Mouse (Mus musculus) neural tube, embryonic 13.5 days (tissue): Measurements from ENCODE around the gene Hyou1. TPM values are rescaled to one million over a fixed set of nuclear protein-coding genes. Genes with fewer than 3 reads are reported as not detected.

Source experiments
- ATAC-seq: fragments of 200-750 bp; cut with Nextera tagmentation; 2 replicates; pipeline ENCODE4 v1.8.0; 2017; ENCODE audit warnings: low read depth, mild to moderate bottlenecking, moderate TSS enrichment, moderate library complexity
- H3K27ac ChIP-seq: fragments of 300-500 bp; sonication (generic); replicated peaks from 2 replicates; pipeline ENCODE4 v1.5.1; 2015; ENCODE audit warnings: moderate library complexity, mild to moderate bottlenecking, inconsistent platforms
- H3K27me3 ChIP-seq: fragments of 300-500 bp; sonication (generic); 2 replicates; pipeline ENCODE4 v1.6.1; 2015; ENCODE audit warnings: mild to moderate bottlenecking, inconsistent platforms
- H3K36me3 ChIP-seq: fragments of 300-500 bp; sonication (generic); 2 replicates; pipeline ENCODE4 v1.6.1; 2015; ENCODE audit warnings: mild to moderate bottlenecking, inconsistent platforms
- H3K4me1 ChIP-seq: fragments of 300-500 bp; sonication (generic); replicated peaks from 2 replicates; pipeline ENCODE4 v1.6.1; 2015; ENCODE audit warnings: inconsistent platforms
- H3K4me2 ChIP-seq: fragments of 300-500 bp; sonication (generic); 2 replicates; pipeline ENCODE4 v1.6.1; 2015; ENCODE audit warnings: inconsistent platforms, mild to moderate bottlenecking, moderate library complexity
- H3K4me3 ChIP-seq: fragments of 300-500 bp; sonication (generic); 2 replicates; pipeline ENCODE4 v1.5.1; 2015; ENCODE audit warnings: mild to moderate bottlenecking, inconsistent platforms
- H3K9ac ChIP-seq: fragments of 300-500 bp; sonication (generic); 2 replicates; pipeline ENCODE4 v1.6.1; 2015; ENCODE audit warnings: moderate library complexity, mild to moderate bottlenecking, inconsistent platforms
- H3K9me3 ChIP-seq: fragments of 300-500 bp; sonication (generic); 2 replicates; pipeline ENCODE4 v1.6.1; 2016; ENCODE audit warnings: inconsistent platforms
- WGBS: fragments of 180-500 bp; shearing (Covaris S2); methylation state at CpG from one replicate; pipeline ENCODE4 v1.1.7; 2015; 5-methylcytosine and 5-hydroxymethylcytosine counted together
- polyA plus RNA-seq: library from polyadenylated mRNA; unstranded; fragments of >200 nt; fragmentation: Nextera tagmentation; extraction: Ambion mirVana; gene quantifications from 2 replicates; pipeline ENCODE4 v1.2.1, GENCODE M21; 2015

Gene Hyou1
- polyA plus RNA-seq, 1 experiment from 2014 or later, result 26.4 TPM

GRCm38 (mm10) chr9:44341487-44341886, 37.8 kb upstream of the Hyou1 start:
- 89% methylated on average over 5 of the region's 5 CpGs for WGBS
- Histone ChIP-seq H3K27me3 (no peaks in the 10 kb centered on the region), H3K27ac (no peak overlapping the region), H3K36me3 (peaks cover 40% of the 10 kb centered on the region), H3K9me3 (no peaks in the 10 kb centered on the region), H3K4me1 (peaks cover 32% of the 10 kb centered on the region), H3K4me3 (no peak overlapping the region), H3K9ac (peak overlapping the region; percentile 26), H3K4me2 (no peak overlapping the region)
- no peak for ATAC-seq

- H3K27ac ChIP-seq, result no peak overlapping the region
- no peaks in the 10 kb centered on the region for H3K9me3 ChIP-seq
- H3K4me1 ChIP-seq, result peaks cover 25% of the 10 kb centered on the region
- no peak for ATAC-seq
- H3K9ac ChIP-seq, result 0 out of 2 replicates have a peak overlapping the region, but pooled peaks have one; percentile 26
- no peaks in the 10 kb centered on the region for H3K27me3 ChIP-seq
- peaks cover 46% of the 10 kb centered on the region for H3K36me3 ChIP-seq
- H3K4me2 ChIP-seq, result peak overlapping the region; percentile 77; the same call in 1 of the 2 replicates
- no peak overlapping the region for H3K4me3 ChIP-seq
- 94% methylated on average over 3 of the region's 3 CpGs for WGBS
Measured at GRCm38 (mm10) chr9:44342173-44342572, 37.1 kb upstream of the Hyou1 start.

- 100% methylated on average over 1 of the region's 1 CpGs for WGBS
- H3K4me2 ChIP-seq, result peak overlapping the region; percentile 77
- peak overlapping the region; percentile 83; the same call in 1 of the 2 replicates for H3K9ac ChIP-seq
- H3K4me3 ChIP-seq, result 0 out of 2 replicates have a peak overlapping the region, but pooled peaks have one; percentile 79
- peaks cover 47% of the 10 kb centered on the region for H3K36me3 ChIP-seq
- no peak overlapping the region for H3K27ac ChIP-seq
- ATAC-seq, result no peak
- H3K9me3 ChIP-seq, result no peaks in the 10 kb centered on the region
- H3K4me1 ChIP-seq, result peaks cover 21% of the 10 kb centered on the region
- H3K27me3 ChIP-seq, result no peaks in the 10 kb centered on the region
Measured at GRCm38 (mm10) chr9:44342605-44343004, 36.7 kb upstream of the Hyou1 start.

- Histone ChIP-seq H3K4me3 (peak overlapping the region; percentile 79), H3K4me2 (peak overlapping the region; percentile 77), H3K4me1 (peaks cover 16% of the 10 kb centered on the region), H3K9ac (peak overlapping the region; percentile 83), H3K27ac (peak overlapping the region; percentile 98), H3K27me3 (no peaks in the 10 kb centered on the region), H3K36me3 (peaks cover 50% of the 10 kb centered on the region), H3K9me3 (no peaks in the 10 kb centered on the region)
- peak; percentile 17; the same call in 1 of the 2 replicates for ATAC-seq
- 15% methylated on average over 6 of the region's 6 CpGs for WGBS
Measured at GRCm38 (mm10) chr9:44343290-44343689, 36.0 kb upstream of the Hyou1 start.

- peak; percentile 96 for ATAC-seq
- Histone ChIP-seq H3K36me3 (peaks cover 52% of the 10 kb centered on the region), H3K4me2 (peak within 1 kb of the TSS; percentile 77), H3K27ac (peak within 1 kb of the TSS; percentile 98), H3K4me3 (peak within 1 kb of the TSS; percentile 79), H3K9me3 (no peaks in the 10 kb centered on the region), H3K27me3 (no peaks in the 10 kb centered on the region), H3K9ac (peak within 1 kb of the TSS; percentile 83), H3K4me1 (peaks cover 16% of the 10 kb centered on the region)
- under 1% methylated on average over 39 of the region's 39 CpGs for WGBS
Measured at GRCm38 (mm10) chr9:44343781-44344421, 35.4 kb upstream of the Hyou1 start, which contains the start of gene Hmbs. TSS of gene Hmbs (minus strand) at chr9:44344228.

GRCm38 (mm10) chr9:44345570-44346433, 33.5 kb upstream of the Hyou1 start:
- Histone ChIP-seq H3K9me3 (no peaks in the 10 kb centered on the region), H3K4me3 (no peak overlapping the region), H3K27me3 (no peaks in the 10 kb centered on the region), H3K4me1 (peaks cover 16% of the 10 kb centered on the region), H3K4me2 (no peak overlapping the region), H3K9ac (no peak overlapping the region), H3K36me3 (peaks cover 58% of the 10 kb centered on the region), H3K27ac (no peak overlapping the region)
- ATAC-seq, result no peak
- WGBS, result 91% methylated on average over 6 of the region's 6 CpGs

GRCm38 (mm10) chr9:44347166-44347565, 32.1 kb upstream of the Hyou1 start:
- Histone ChIP-seq H3K9ac (no peak overlapping the region), H3K27ac (no peak overlapping the region), H3K9me3 (no peaks in the 10 kb centered on the region), H3K27me3 (no peaks in the 10 kb centered on the region), H3K4me2 (no peak overlapping the region), H3K36me3 (peaks cover 64% of the 10 kb centered on the region), H3K4me1 (peaks cover 16% of the 10 kb centered on the region), H3K4me3 (no peak overlapping the region)
- ATAC-seq, result no peak
- WGBS, result 95% methylated on average over 9 of the region's 9 CpGs

GRCm38 (mm10) chr9:44347621-44348020, 31.7 kb upstream of the Hyou1 start:
- Histone ChIP-seq H3K27me3 (no peaks in the 10 kb centered on the region), H3K9me3 (no peaks in the 10 kb centered on the region), H3K36me3 (peaks cover 68% of the 10 kb centered on the region), H3K9ac (no peak overlapping the region), H3K27ac (no peak overlapping the region), H3K4me1 (peaks cover 13% of the 10 kb centered on the region), H3K4me2 (no peak overlapping the region), H3K4me3 (no peak overlapping the region)
- no peak for ATAC-seq
- WGBS, result 89% methylated on average over 4 of the region's 4 CpGs

GRCm38 (mm10) chr9:44348546-44348945, 30.7 kb upstream of the Hyou1 start:
- no peak for ATAC-seq
- Histone ChIP-seq H3K36me3 (peaks cover 78% of the 10 kb centered on the region), H3K4me1 (0 out of 2 replicates have a peak, but pooled peaks cover 4% of the 10 kb centered on the region), H3K4me2 (no peak overlapping the region), H3K9me3 (no peaks in the 10 kb centered on the region), H3K4me3 (no peak overlapping the region), H3K27me3 (no peaks in the 10 kb centered on the region), H3K27ac (no peak overlapping the region), H3K9ac (no peak overlapping the region)
- 99% methylated on average over 4 of the region's 4 CpGs for WGBS

GRCm38 (mm10) chr9:44351396-44351795, 27.9 kb upstream of the Hyou1 start:
- 94% methylated on average over 4 of the region's 4 CpGs for WGBS
- H3K4me2 ChIP-seq, result no peak overlapping the region
- no peaks in the 10 kb centered on the region for H3K9me3 ChIP-seq
- no peak overlapping the region for H3K9ac ChIP-seq
- no peaks in the 10 kb centered on the region for H3K4me1 ChIP-seq
- H3K4me3 ChIP-seq, result no peak overlapping the region
- H3K27me3 ChIP-seq, result no peaks in the 10 kb centered on the region
- no peak overlapping the region for H3K27ac ChIP-seq
- ATAC-seq, result no peak
- peaks cover 99% of the 10 kb centered on the region for H3K36me3 ChIP-seq

GRCm38 (mm10) chr9:44352337-44352736, 27.0 kb upstream of the Hyou1 start:
- Histone ChIP-seq H3K4me3 (no peak overlapping the region), H3K27me3 (no peaks in the 10 kb centered on the region), H3K9ac (no peak overlapping the region), H3K4me2 (no peak overlapping the region), H3K4me1 (no peaks in the 10 kb centered on the region), H3K27ac (no peak overlapping the region), H3K9me3 (no peaks in the 10 kb centered on the region), H3K36me3 (peaks cover 99% of the 10 kb centered on the region)
- ATAC-seq, result no peak
- WGBS, result 92% methylated on average over 10 of the region's 10 CpGs

GRCm38 (mm10) chr9:44353142-44353541, 26.1 kb upstream of the Hyou1 start:
- Histone ChIP-seq H3K27ac (no peak overlapping the region), H3K36me3 (peaks cover 99% of the 10 kb centered on the region), H3K4me1 (no peaks in the 10 kb centered on the region), H3K9me3 (no peaks in the 10 kb centered on the region), H3K9ac (no peak overlapping the region), H3K4me2 (no peak overlapping the region), H3K27me3 (no peaks in the 10 kb centered on the region), H3K4me3 (no peak overlapping the region)
- WGBS, result 90% methylated on average over 6 of the region's 6 CpGs
- ATAC-seq, result no peak
